Mouse (Mus musculus) hindbrain, embryonic 11.5 days (tissue): ENCODE measurements around the gene Psors1c2. TPM values are rescaled to one million over a fixed set of nuclear protein-coding genes. Genes with fewer than 3 reads are reported as not detected.
A peak's percentile ranks its signal among the peaks of the same experiment; 100 is the strongest.

ENCODE experiments used
- ATAC-seq: fragments of 200-750 bp; cut with Nextera tagmentation; 2 replicates; pipeline ENCODE4 v1.8.0; 2017; ENCODE audit warnings: mild to moderate bottlenecking, moderate TSS enrichment, moderate library complexity; ENCODE audit not compliant: low FRiP score
- DNase-seq: peaks from one replicate; pipeline ENCODE4 v3.0.0-alpha.2; 2015; ENCODE audit warnings: low spot score
- H3K27ac ChIP-seq: fragments of 300-500 bp; sonication (generic); 2 replicates; pipeline ENCODE4 v1.5.1; 2014; ENCODE audit warnings: mild to moderate bottlenecking, low read depth, low read length
- H3K27me3 ChIP-seq: fragments of 300-500 bp; sonication (generic); 2 replicates; pipeline ENCODE4 v1.6.1; 2014; ENCODE audit warnings: mild to moderate bottlenecking, low read length, moderate library complexity, mixed read lengths; ENCODE audit not compliant: control insufficient read depth, insufficient read depth
- H3K36me3 ChIP-seq: fragments of 300-500 bp; sonication (generic); 2 replicates; pipeline ENCODE4 v1.6.1; 2014; ENCODE audit warnings: mild to moderate bottlenecking, low read length, moderate library complexity, mixed read lengths; ENCODE audit not compliant: control insufficient read depth, insufficient read depth
- H3K4me1 ChIP-seq: fragments of 300-500 bp; sonication (generic); replicated peaks from 2 replicates; pipeline ENCODE4 v1.6.1; 2014; ENCODE audit warnings: low read length, mixed read lengths; ENCODE audit not compliant: control insufficient read depth, insufficient read depth
- H3K4me2 ChIP-seq: fragments of 300-500 bp; sonication (generic); replicated peaks from 2 replicates; pipeline ENCODE4 v1.6.1; 2014; ENCODE audit warnings: mild to moderate bottlenecking, low read depth, low read length
- H3K4me3 ChIP-seq: fragments of 300-500 bp; sonication (generic); 2 replicates; pipeline ENCODE4 v1.5.1; 2014; ENCODE audit warnings: low read depth, low read length
- H3K9ac ChIP-seq: fragments of 300-500 bp; sonication (generic); 2 replicates; pipeline ENCODE4 v1.6.1; 2014; ENCODE audit warnings: low read depth, low read length
- H3K9me3 ChIP-seq: fragments of 300-500 bp; sonication (generic); 2 replicates; pipeline ENCODE4 v1.6.1; 2016; ENCODE audit warnings: low read length; ENCODE audit not compliant: control insufficient read depth
- WGBS: fragments of 180-500 bp; shearing (Covaris S2); extraction: QIAGEN DNeasy Blood & Tissue Kit; methylation state at CpG from one replicate; pipeline ENCODE4 v1.1.7; 2014; 5-methylcytosine and 5-hydroxymethylcytosine counted together
- polyA plus RNA-seq: library from polyadenylated mRNA; unstranded; fragments of >200 nt; fragmentation: Nextera tagmentation; extraction: Ambion mirVana; gene quantifications from 2 replicates; pipeline ENCODE4 v1.2.1, GENCODE M21; 2014

Psors1c2 gene
- polyA plus RNA-seq, 1 experiment from 2014 or later, result 0.97 TPM

- Histone ChIP-seq H3K36me3 (no peaks in the 10 kb centered on the region), H3K9me3 (no peaks in the 10 kb centered on the region), H3K9ac (no peak overlapping the region), H3K4me1 (no peaks in the 10 kb centered on the region), H3K27ac (no peak overlapping the region), H3K4me3 (no peak overlapping the region), H3K27me3 (no peaks in the 10 kb centered on the region), H3K4me2 (no peak overlapping the region)
- ATAC-seq, result no peak
- DNase-seq, result peak; percentile 72
- 32% methylated on average over 5 of the region's 5 CpGs for WGBS
Measured at GRCm38 (mm10) chr17:35556812-35557211, 23.8 kb downstream of the Psors1c2 start.

- Histone ChIP-seq H3K9me3 (no peaks in the 10 kb centered on the region), H3K27ac (no peak overlapping the region), H3K4me3 (no peak overlapping the region), H3K27me3 (no peaks in the 10 kb centered on the region), H3K36me3 (no peaks in the 10 kb centered on the region), H3K9ac (no peak overlapping the region), H3K4me1 (no peaks in the 10 kb centered on the region), H3K4me2 (no peak overlapping the region)
- ATAC-seq, result 0 out of 2 replicates have a peak, but pooled peaks have one; percentile 12
- no peak for DNase-seq
- WGBS, result 83% methylated on average over 9 of the region's 9 CpGs
Measured at GRCm38 (mm10) chr17:35557351-35557750, 24.4 kb downstream of the Psors1c2 start.

GRCm38 (mm10) chr17:35558216-35558615, 25.2 kb downstream of the Psors1c2 start:
- H3K4me1 ChIP-seq, result no peaks in the 10 kb centered on the region
- DNase-seq (no peak), ATAC-seq (no peak)
- H3K4me3 ChIP-seq, result no peak overlapping the region
- H3K4me2 ChIP-seq, result no peak overlapping the region
- H3K36me3 ChIP-seq, result no peaks in the 10 kb centered on the region
- WGBS, result 56% methylated on average over 8 of the region's 8 CpGs
- no peaks in the 10 kb centered on the region for H3K27me3 ChIP-seq
- H3K9ac ChIP-seq, result no peak overlapping the region
- no peaks in the 10 kb centered on the region for H3K9me3 ChIP-seq
- no peak overlapping the region for H3K27ac ChIP-seq

- peak within 1 kb of the TSS; percentile 13; the same call in 1 of the 2 replicates for H3K27ac ChIP-seq
- H3K4me1 ChIP-seq, result peaks cover 9% of the 10 kb centered on the region; the same call in 1 of the 2 replicates
- no peaks in the 10 kb centered on the region for H3K36me3 ChIP-seq
- no peak within 1 kb of the TSS for H3K9ac ChIP-seq
- H3K9me3 ChIP-seq, result no peaks in the 10 kb centered on the region
- no peak within 1 kb of the TSS for H3K4me2 ChIP-seq
- H3K4me3 ChIP-seq, result no peak within 1 kb of the TSS
- 65% methylated on average over 3 of the region's 3 CpGs for WGBS
- peaks cover 9% of the 10 kb centered on the region; the same call in 1 of the 2 replicates for H3K27me3 ChIP-seq
- no peak for ATAC-seq
- DNase-seq, result no peak
Measured at GRCm38 (mm10) chr17:35567150-35567549, 34.1 kb downstream of the Psors1c2 start, which contains the start of gene 2300002M23Rik. Gene 2300002M23Rik (plus strand): TSS chr17:35567450.

- no peaks in the 10 kb centered on the region for H3K36me3 ChIP-seq
- no peaks in the 10 kb centered on the region for H3K9me3 ChIP-seq
- peak overlapping the region; percentile 13; the same call in 1 of the 2 replicates for H3K27ac ChIP-seq
- peaks cover 9% of the 10 kb centered on the region; the same call in 1 of the 2 replicates for H3K4me1 ChIP-seq
- no peak overlapping the region for H3K4me3 ChIP-seq
- WGBS, result 20% methylated on average over 9 of the region's 9 CpGs
- H3K9ac ChIP-seq, result no peak overlapping the region
- ATAC-seq (no peak), DNase-seq (no peak)
- no peak overlapping the region for H3K4me2 ChIP-seq
- peaks cover 9% of the 10 kb centered on the region; the same call in 1 of the 2 replicates for H3K27me3 ChIP-seq
Measured at GRCm38 (mm10) chr17:35567767-35568166, 34.8 kb downstream of the Psors1c2 start.

- Histone ChIP-seq H3K36me3 (no peaks in the 10 kb centered on the region), H3K4me2 (peak overlapping the region; percentile 50), H3K27ac (no peak overlapping the region), H3K27me3 (peaks cover 9% of the 10 kb centered on the region; the same call in 1 of the 2 replicates), H3K4me3 (peak overlapping the region; percentile 21; the same call in 1 of the 2 replicates), H3K9ac (0 out of 2 replicates have a peak overlapping the region, but pooled peaks have one; percentile 31), H3K4me1 (peaks cover 9% of the 10 kb centered on the region; the same call in 1 of the 2 replicates), H3K9me3 (no peaks in the 10 kb centered on the region)
- DNase-seq (peak; percentile 51), ATAC-seq (peak; percentile 51; the same call in 1 of the 2 replicates)
- WGBS, result 4% methylated on average over 28 of the region's 28 CpGs
Measured at GRCm38 (mm10) chr17:35569091-35569944, 36.3 kb downstream of the Psors1c2 start.

- no peaks in the 10 kb centered on the region for H3K36me3 ChIP-seq
- ATAC-seq (no peak), DNase-seq (no peak)
- WGBS, result 68% methylated on average over 14 of the region's 14 CpGs
- H3K4me3 ChIP-seq, result no peak overlapping the region
- H3K27ac ChIP-seq, result no peak overlapping the region
- no peaks in the 10 kb centered on the region for H3K9me3 ChIP-seq
- H3K9ac ChIP-seq, result no peak overlapping the region
- no peak overlapping the region for H3K4me2 ChIP-seq
- H3K4me1 ChIP-seq, result peaks cover 9% of the 10 kb centered on the region; the same call in 1 of the 2 replicates
- peaks cover 9% of the 10 kb centered on the region; the same call in 1 of the 2 replicates for H3K27me3 ChIP-seq
Measured at GRCm38 (mm10) chr17:35570836-35571235, 37.8 kb downstream of the Psors1c2 start.

- H3K9ac ChIP-seq, result no peak overlapping the region
- ATAC-seq (no peak), DNase-seq (no peak)
- H3K27ac ChIP-seq, result no peak overlapping the region
- peaks cover 9% of the 10 kb centered on the region; the same call in 1 of the 2 replicates for H3K27me3 ChIP-seq
- peaks cover 9% of the 10 kb centered on the region; the same call in 1 of the 2 replicates for H3K4me1 ChIP-seq
- no peak overlapping the region for H3K4me2 ChIP-seq
- 95% methylated on average over 7 of the region's 7 CpGs for WGBS
- H3K4me3 ChIP-seq, result no peak overlapping the region
- no peaks in the 10 kb centered on the region for H3K9me3 ChIP-seq
- H3K36me3 ChIP-seq, result no peaks in the 10 kb centered on the region
Measured at GRCm38 (mm10) chr17:35571477-35571876, 38.5 kb downstream of the Psors1c2 start.
